Mouse (Mus musculus) adrenal gland, postnatal 4 days (tissue): ENCODE results near the gene Pik3ip1. TPM values are rescaled to one million over a fixed set of nuclear protein-coding genes. Genes with fewer than 3 reads are reported as not detected.
A peak's percentile ranks its signal among the peaks of the same experiment; 100 is the strongest.

Source experiments
- DNase-seq, 2 experiments: peaks; one replicate each; pipeline ENCODE4 v3.0.0; 2021 to 2022; ENCODE audit warnings: low spot score in 2 of 2, mixed read lengths in 2 of 2
- total RNA-seq, 2 experiments: library from RNA; stranded (reverse); gene quantifications; 2 replicates each; pipeline ENCODE4 v1.2.3; 2021

The Pik3ip1 gene
- total RNA-seq, 2 experiments from 2014 or later = 31.9 to 32.2 TPM

DNA sequence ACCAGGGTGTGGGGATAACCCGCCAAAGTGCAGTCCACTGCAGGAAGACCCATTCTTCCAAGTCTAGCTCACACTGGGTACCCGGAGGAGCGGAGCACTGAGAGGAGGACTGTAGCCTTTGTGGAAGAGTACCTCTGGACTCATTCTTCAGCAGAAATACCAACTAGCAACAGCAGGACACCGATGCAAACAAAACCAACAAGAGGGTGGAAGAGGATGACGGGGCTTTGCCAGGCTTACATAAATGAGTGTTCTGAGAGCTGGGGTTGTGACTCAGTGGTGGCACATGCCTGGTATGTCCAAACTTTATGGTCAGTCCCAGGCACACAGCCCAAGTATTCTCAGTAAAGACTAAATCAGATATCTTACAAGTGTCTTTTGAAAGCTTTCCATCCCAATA is 29.1 kb upstream of the Pik3ip1 start:
- no peak for DNase-seq

GRCm38 (mm10) chr11:3302385-3302784 is 27.8 kb upstream of the Pik3ip1 start:
- DNase-seq = no peak

DNA sequence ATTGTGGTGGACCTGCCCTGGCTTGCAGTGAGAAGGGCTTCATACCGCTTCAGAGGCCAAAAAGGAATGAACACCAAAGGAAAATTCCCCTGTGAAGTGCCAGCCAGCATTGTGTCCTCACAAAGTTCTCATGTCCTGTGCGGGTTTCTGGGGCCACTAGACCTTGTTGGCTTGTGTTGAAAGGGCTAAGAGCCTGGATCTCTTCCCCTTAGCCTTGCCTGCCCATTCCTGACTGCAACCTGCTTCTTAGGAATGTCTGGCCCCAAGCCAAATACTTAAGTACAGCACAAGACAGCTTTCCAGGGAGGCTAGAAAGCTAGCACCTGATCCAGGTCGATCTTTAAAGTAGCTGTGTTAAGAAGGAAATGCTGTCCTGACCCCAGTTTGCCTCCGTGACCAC is 27.4 kb upstream of the Pik3ip1 start:
- no peak for DNase-seq

DNA sequence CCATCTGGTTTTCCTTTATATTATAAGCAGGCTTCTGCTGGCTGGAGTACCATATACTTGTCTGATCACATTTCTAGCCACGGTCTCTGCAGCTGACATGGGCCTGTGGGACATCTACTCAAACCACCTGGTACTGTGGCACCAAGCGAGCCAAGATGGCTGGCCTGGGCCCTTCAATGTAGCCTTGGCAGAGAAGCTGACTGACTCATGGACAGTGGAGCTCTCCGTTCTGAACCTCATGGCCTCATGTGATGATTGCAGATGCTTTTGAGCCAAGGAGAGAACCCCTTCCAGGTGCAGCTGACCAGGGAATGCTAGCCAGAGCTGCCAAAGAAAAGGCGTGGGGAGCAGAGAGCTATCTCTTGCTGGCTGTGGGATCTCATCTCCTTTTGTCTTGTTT is 24.4 kb upstream of the Pik3ip1 start:
- DNase-seq = no peak

DNA sequence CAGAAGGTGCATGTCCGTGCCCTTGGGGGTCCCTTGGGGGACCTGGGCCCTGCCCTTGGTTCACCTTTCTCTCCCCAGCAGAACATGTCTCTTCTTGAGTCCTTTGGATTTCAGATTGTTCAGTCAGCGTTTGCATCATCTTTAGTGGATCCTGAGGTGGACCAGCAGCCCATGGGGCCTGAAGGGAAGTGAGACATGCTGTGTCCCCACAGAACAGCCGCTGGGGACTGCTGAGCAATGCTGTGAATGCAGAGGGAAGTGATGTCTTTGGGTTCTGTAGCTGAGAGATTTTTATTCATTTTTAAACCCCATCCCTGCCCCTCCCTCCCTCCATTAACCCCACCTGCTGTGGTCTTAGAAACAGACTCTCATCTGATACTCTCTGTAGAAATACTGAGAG is 22.3 kb upstream of the Pik3ip1 start:
- no peak for DNase-seq

DNA sequence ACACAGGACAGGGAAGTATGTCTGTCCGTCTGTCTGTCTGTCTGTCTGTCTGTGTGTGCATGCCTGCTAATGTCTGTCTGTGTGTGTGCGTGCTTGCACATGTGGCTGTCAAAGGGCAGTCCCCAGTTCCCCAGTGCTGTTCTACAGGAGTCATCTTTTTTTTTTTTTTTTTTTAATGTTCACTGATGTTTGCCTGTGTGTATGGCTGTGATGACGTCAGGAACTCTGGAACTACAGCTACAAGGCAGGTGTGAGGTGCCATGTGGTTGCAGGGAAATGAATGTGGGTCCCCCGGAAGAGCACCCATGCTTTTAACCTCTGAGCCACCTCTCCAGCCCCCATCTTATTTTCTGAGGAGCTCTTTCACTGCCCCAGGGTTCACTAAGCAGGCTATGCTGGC is 20.3 kb upstream of the Pik3ip1 start:
- no peak for DNase-seq

- no peak for DNase-seq
These were observed 19.2 kb upstream of the Pik3ip1 start for GRCm38 (mm10) chr11:3310789-3311585.

GRCm38 (mm10) chr11:3311586-3312347 is 18.4 kb upstream of the Pik3ip1 start:
- no peak for DNase-seq

GRCm38 (mm10) chr11:3313294-3313693 is 16.9 kb upstream of the Pik3ip1 start:
- no peak for DNase-seq

GRCm38 (mm10) chr11:3314148-3314547 is 16.1 kb upstream of the Pik3ip1 start:
- no peak for DNase-seq

GRCm38 (mm10) chr11:3318286-3318685 is 11.9 kb upstream of the Pik3ip1 start:
- DNase-seq = no peak

DNA sequence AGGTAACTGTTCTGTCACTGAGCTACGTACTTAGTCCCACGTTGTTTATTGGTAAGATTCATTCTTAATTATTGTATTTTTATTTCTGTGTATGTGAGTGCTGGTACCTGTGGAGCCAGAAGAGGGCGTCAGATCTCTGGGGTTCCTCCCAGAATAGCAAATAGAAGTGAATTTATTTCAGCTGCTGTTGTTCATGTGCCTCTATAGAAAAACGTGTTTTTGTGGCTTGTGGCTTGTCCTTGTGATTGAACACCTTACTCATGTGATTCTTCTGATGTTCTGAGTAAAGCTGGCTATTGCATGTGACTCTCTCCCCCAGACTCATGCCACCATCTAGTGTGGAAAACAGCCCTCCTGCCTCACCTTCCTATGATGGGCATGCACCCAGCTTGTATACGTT is 1.9 kb upstream of the Pik3ip1 start:
- DNase-seq = no peak

DNA sequence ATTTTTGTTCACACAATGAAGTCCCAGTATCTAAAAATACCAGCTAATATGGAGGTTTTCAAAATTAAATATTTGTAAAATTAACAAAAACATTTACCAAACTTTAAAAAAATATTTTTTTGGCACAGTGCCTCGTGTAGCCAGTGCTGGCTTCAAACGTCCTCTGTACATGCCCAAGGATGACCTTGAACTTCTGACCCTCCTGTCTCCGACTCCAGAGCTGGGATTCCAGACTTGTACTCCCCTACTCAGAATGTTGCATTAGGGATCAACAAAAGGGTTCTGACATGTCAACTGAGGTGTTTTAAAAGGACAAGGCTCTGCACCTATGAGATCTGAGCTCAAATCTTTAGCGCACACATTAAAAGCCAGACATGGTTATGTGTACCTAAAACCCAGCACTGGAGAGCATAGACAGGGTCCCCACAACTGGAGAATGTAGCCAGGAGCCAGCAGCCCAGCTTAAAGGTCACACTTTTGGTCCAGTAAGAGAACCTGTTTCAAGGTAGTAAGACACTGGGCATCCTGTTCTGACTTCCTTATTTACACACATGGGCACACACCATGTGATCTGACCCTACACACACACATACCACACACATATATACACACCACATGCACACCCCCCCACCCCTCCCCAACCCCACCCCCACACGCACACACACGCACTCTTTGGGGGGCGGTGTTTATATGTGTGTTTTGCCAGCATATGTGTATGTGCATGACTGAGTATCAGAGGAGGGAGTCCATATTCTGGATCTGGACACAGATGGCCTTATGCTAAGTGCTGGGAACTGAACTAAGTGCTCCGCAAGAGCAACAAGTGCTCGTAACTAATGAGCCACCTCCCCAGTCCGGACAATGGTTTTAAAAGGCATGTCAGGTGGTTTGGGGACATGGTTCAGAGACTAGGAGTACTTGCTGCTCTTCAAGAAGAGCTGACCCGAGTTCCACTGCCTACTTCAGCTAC is 1.1 kb upstream of the Pik3ip1 start:
- DNase-seq = no peak

DNA sequence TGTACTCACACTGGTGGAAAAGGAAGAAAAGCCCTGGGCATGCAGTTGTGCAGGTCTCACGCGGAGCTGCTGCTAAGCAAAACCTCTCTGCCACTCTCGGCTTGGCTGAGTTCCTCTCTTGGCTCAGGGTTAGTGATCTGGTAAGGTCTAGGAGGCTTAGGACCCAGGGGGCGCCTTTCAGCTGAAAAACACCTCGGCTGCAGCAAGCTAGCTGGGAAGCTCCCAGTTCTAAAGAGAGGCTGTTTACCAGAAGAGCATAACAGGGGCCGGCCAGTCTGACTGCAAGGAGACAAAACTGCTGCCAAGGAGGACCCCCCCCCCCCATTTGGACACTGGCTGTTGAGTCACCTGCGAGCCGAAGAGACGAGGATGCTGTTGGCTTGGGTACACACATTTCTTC is 365 bp downstream of the Pik3ip1 start:
- DNase-seq = peak; percentile 52 to 59

GRCm38 (mm10) chr11:3330991-3331750 is 970 bp downstream of the Pik3ip1 start:
- no peak for DNase-seq

GRCm38 (mm10) chr11:3331756-3332642 is 1.8 kb downstream of the Pik3ip1 start:
- peak; percentile 67 to 83 for DNase-seq

GRCm38 (mm10) chr11:3333111-3333695 is 3.0 kb downstream of the Pik3ip1 start:
- no peak for DNase-seq

DNA sequence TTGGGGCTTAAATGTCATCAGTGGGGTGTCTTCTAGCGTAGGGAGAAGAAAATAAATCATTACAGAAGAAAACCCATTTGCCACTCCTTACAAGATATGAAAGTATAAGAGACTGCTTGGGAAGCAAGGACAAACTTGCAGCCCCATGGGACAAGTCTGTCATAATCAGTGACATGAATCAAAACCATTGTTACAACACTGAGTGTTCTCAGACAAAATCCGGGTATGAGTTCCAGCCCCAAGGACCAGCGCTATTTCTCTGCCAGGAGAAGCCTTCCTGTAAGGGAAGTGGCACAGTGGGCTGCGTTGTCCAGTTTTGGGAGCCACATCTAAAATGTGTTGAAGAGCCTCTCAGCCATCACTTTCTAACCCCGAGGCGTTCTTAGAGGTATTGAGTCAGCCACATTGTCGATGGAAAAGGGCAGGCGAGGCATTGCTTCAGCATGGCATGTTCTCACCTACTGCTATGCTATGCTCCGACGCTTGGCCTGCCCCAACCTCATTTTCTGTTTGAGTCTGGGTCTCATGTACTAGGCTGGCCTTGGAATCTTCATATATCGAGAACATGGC is 4.0 kb downstream of the Pik3ip1 start:
- no peak for DNase-seq
